Mouse (Mus musculus): ENCODE measurements around the gene Tmem88b. TPM values are rescaled to one million over a fixed set of nuclear protein-coding genes. Genes with fewer than 3 reads are reported as not detected.
A peak's percentile ranks its signal among the peaks of the same experiment; 100 is the strongest.

Tmem88b gene
- polyA plus RNA-seq (2014; fragmentation: Nextera tagmentation; extraction: Ambion mirVana) = 0.25 and 0.39 TPM in 2 replicates

GRCm38 (mm10) chr4:155785819-155786218 is at the start of gene Tmem88b:
TSS of gene Tmem88b (minus strand) at chr4:155785874.
- 68% methylated on average over 5 of the region's 5 CpGs for WGBS
- H3K9me3 ChIP-seq (ENCODE audit: control insufficient read depth, low read length) = no peaks in the 10 kb centered on the region
- peaks cover 10% of the 10 kb centered on the region; the same call in 1 of the 2 replicates for H3K4me1 ChIP-seq (replicated peaks; ENCODE audit: control insufficient read depth, insufficient read depth, low read length)
- no peak within 1 kb of the TSS for H3K27ac ChIP-seq (ENCODE audit: low read depth, low read length)
- peak within 1 kb of the TSS; percentile 90 for H3K4me2 ChIP-seq
- no peaks in the 10 kb centered on the region for H3K36me3 ChIP-seq (ENCODE audit: control insufficient read depth, insufficient read depth, low read length)
- peak within 1 kb of the TSS; percentile 80 for H3K9ac ChIP-seq (ENCODE audit: low read depth, low read length)
- no peak for ATAC-seq (replicated peaks; ENCODE audit: low FRiP score)
- DNase-seq (ENCODE audit: low spot score) = no peak
- peak within 1 kb of the TSS; percentile 65 for H3K4me3 ChIP-seq (ENCODE audit: low read depth, low read length)
- no peaks in the 10 kb centered on the region; the same call in 1 of the 2 replicates for H3K27me3 ChIP-seq (replicated peaks; ENCODE audit: control insufficient read depth, insufficient read depth, low read length)

GRCm38 (mm10) chr4:155833836-155834235 is 48.2 kb upstream of the Tmem88b start:
- Histone ChIP-seq H3K9me3 (ENCODE audit: control insufficient read depth, low read length) (no peaks in the 10 kb centered on the region), H3K27me3 (replicated peaks; ENCODE audit: control insufficient read depth, insufficient read depth, low read length) (no peaks in the 10 kb centered on the region), H3K27ac (ENCODE audit: low read depth, low read length) (no peak overlapping the region), H3K4me1 (replicated peaks; ENCODE audit: control insufficient read depth, insufficient read depth, low read length) (peaks cover 22% of the 10 kb centered on the region), H3K4me2 (no peak overlapping the region), H3K36me3 (ENCODE audit: control insufficient read depth, insufficient read depth, low read length) (0 out of 2 replicates have a peak, but pooled peaks cover 5% of the 10 kb centered on the region), H3K9ac (ENCODE audit: low read depth, low read length) (no peak overlapping the region), H3K4me3 (ENCODE audit: low read depth, low read length) (no peak overlapping the region; the same call in 1 of the 2 replicates)
- ATAC-seq (replicated peaks; ENCODE audit: low FRiP score) = peak; percentile 11
- 41% methylated on average over 2 of the region's 2 CpGs for WGBS
- DNase-seq (ENCODE audit: low spot score) = no peak

DNA sequence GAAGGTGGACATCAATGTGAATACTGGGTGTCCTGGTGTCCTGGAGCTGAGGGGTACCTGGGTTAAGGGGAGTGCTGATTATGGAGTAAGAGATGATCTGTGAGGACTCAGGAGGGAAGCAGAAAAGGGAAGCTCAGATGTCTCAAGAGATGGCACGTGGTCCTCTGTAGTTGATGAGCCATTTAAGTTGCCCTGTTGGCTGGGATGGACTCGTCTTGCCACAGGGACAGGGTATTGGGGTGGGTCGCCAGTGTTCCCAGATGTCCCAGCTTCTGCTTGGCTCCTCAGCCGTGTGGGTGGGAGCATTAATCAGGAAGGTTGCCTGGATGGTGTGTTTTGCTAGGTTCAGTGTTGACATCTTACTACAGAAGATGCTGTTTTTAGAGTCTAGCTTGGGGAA is 47.6 kb upstream of the Tmem88b start:
- Histone ChIP-seq H3K4me3 (ENCODE audit: low read depth, low read length) (no peak overlapping the region), H3K9me3 (ENCODE audit: control insufficient read depth, low read length) (no peaks in the 10 kb centered on the region), H3K27me3 (replicated peaks; ENCODE audit: control insufficient read depth, insufficient read depth, low read length) (no peaks in the 10 kb centered on the region), H3K4me1 (replicated peaks; ENCODE audit: control insufficient read depth, insufficient read depth, low read length) (peaks cover 20% of the 10 kb centered on the region), H3K4me2 (peak overlapping the region; percentile 97), H3K36me3 (ENCODE audit: control insufficient read depth, insufficient read depth, low read length) (0 out of 2 replicates have a peak, but pooled peaks cover 5% of the 10 kb centered on the region), H3K27ac (ENCODE audit: low read depth, low read length) (no peak overlapping the region), H3K9ac (ENCODE audit: low read depth, low read length) (no peak overlapping the region)
- 80% methylated on average over 4 of the region's 4 CpGs for WGBS
- no peak for DNase-seq (ENCODE audit: low spot score)
- ATAC-seq (replicated peaks; ENCODE audit: low FRiP score) = no peak

DNA sequence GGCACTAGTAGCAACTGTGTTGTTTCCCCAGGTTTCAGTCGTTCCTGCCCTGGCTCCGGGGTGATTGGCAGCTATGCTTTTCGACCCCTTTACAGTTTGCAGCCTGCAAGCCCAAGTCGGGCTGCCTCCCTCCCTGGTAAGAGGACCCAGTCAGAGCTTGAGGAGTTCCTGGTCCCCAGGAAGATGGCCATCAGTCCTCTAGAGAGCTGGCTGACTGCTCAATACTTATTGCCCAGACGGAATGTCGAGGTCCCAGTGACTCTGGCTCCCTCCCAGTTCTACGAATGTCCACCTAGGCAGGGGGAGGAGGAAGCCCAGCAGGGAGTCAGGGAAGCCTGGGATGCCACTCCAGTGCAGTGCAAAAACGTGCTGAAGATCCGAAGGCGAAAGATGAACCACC is 46.6 kb upstream of the Tmem88b start:
- DNase-seq (ENCODE audit: low spot score) = no peak
- peak overlapping the region; percentile 93 for H3K4me3 ChIP-seq (ENCODE audit: low read depth, low read length)
- ATAC-seq (replicated peaks; ENCODE audit: low FRiP score) = no peak
- peaks cover 20% of the 10 kb centered on the region for H3K4me1 ChIP-seq (replicated peaks; ENCODE audit: control insufficient read depth, insufficient read depth, low read length)
- WGBS = 50% methylated on average over 10 of the region's 10 CpGs
- peaks cover 7% of the 10 kb centered on the region; the same call in 1 of the 2 replicates for H3K36me3 ChIP-seq (ENCODE audit: control insufficient read depth, insufficient read depth, low read length)
- no peaks in the 10 kb centered on the region for H3K27me3 ChIP-seq (replicated peaks; ENCODE audit: control insufficient read depth, insufficient read depth, low read length)
- peak overlapping the region; percentile 90 for H3K9ac ChIP-seq (ENCODE audit: low read depth, low read length)
- peak overlapping the region; percentile 97 for H3K4me2 ChIP-seq
- peak overlapping the region; percentile 85 for H3K27ac ChIP-seq (ENCODE audit: low read depth, low read length)
- H3K9me3 ChIP-seq (ENCODE audit: control insufficient read depth, low read length) = no peaks in the 10 kb centered on the region

GRCm38 (mm10) chr4:155831831-155832230 is 46.2 kb upstream of the Tmem88b start:
- H3K4me1 ChIP-seq (replicated peaks; ENCODE audit: control insufficient read depth, insufficient read depth, low read length) = peaks cover 20% of the 10 kb centered on the region
- under 1% methylated on average over 25 of the region's 25 CpGs for WGBS

GRCm38 (mm10) chr4:155831205-155831766 is 45.6 kb upstream of the Tmem88b start, which contains the start of gene Aurkaip1:
TSS of gene Aurkaip1 (plus strand) at chr4:155831272.
- H3K4me1 ChIP-seq (replicated peaks; ENCODE audit: control insufficient read depth, insufficient read depth, low read length) = peaks cover 20% of the 10 kb centered on the region
- H3K4me2 ChIP-seq = peak within 1 kb of the TSS; percentile 97
- H3K9ac ChIP-seq (ENCODE audit: low read depth, low read length) = peak within 1 kb of the TSS; percentile 90
- ATAC-seq (replicated peaks; ENCODE audit: low FRiP score) = peak; percentile 95
- peak; percentile 96 for DNase-seq (ENCODE audit: low spot score)
- WGBS = under 1% methylated on average over 49 of the region's 49 CpGs
- peak within 1 kb of the TSS; percentile 85 for H3K27ac ChIP-seq (ENCODE audit: low read depth, low read length)
- peak within 1 kb of the TSS; percentile 93 for H3K4me3 ChIP-seq (ENCODE audit: low read depth, low read length)
- peaks cover 13% of the 10 kb centered on the region; the same call in 1 of the 2 replicates for H3K36me3 ChIP-seq (ENCODE audit: control insufficient read depth, insufficient read depth, low read length)
- no peaks in the 10 kb centered on the region for H3K9me3 ChIP-seq (ENCODE audit: control insufficient read depth, low read length)
- no peaks in the 10 kb centered on the region for H3K27me3 ChIP-seq (replicated peaks; ENCODE audit: control insufficient read depth, insufficient read depth, low read length)

More at GRCm38 (mm10) chr4:155831831-155832230, 46.2 kb upstream of the Tmem88b start:
- ATAC-seq (replicated peaks; ENCODE audit: low FRiP score) (peak; percentile 7), DNase-seq (ENCODE audit: low spot score) (no peak)
- no peaks in the 10 kb centered on the region for H3K27me3 ChIP-seq (replicated peaks; ENCODE audit: control insufficient read depth, insufficient read depth, low read length)
- H3K4me3 ChIP-seq (ENCODE audit: low read depth, low read length) = peak overlapping the region; percentile 93
- H3K4me2 ChIP-seq = peak overlapping the region; percentile 97
- H3K36me3 ChIP-seq (ENCODE audit: control insufficient read depth, insufficient read depth, low read length) = peaks cover 11% of the 10 kb centered on the region; the same call in 1 of the 2 replicates
- peak overlapping the region; percentile 90 for H3K9ac ChIP-seq (ENCODE audit: low read depth, low read length)
- H3K27ac ChIP-seq (ENCODE audit: low read depth, low read length) = peak overlapping the region; percentile 85
- no peaks in the 10 kb centered on the region for H3K9me3 ChIP-seq (ENCODE audit: control insufficient read depth, low read length)

GRCm38 (mm10) chr4:155830596-155830995 is 44.9 kb upstream of the Tmem88b start:
- whole genome bisulfite sequencing = 50% methylated on average over 8 of the region's 8 CpGs
- Histone ChIP-seq H3K4me3 (ENCODE audit: low read depth, low read length) (peak overlapping the region; percentile 93), H3K4me2 (peak overlapping the region; percentile 97), H3K27me3 (replicated peaks; ENCODE audit: control insufficient read depth, insufficient read depth, low read length) (no peaks in the 10 kb centered on the region), H3K9me3 (ENCODE audit: control insufficient read depth, low read length) (no peaks in the 10 kb centered on the region), H3K9ac (ENCODE audit: low read depth, low read length) (no peak overlapping the region), H3K4me1 (replicated peaks; ENCODE audit: control insufficient read depth, insufficient read depth, low read length) (peaks cover 20% of the 10 kb centered on the region), H3K27ac (ENCODE audit: low read depth, low read length) (no peak overlapping the region), H3K36me3 (ENCODE audit: control insufficient read depth, insufficient read depth, low read length) (peaks cover 13% of the 10 kb centered on the region; the same call in 1 of the 2 replicates)
- no peak for ATAC-seq (replicated peaks; ENCODE audit: low FRiP score)
- no peak for DNase-seq (ENCODE audit: low spot score)

- Histone ChIP-seq H3K9ac (ENCODE audit: low read depth, low read length) (no peak overlapping the region), H3K9me3 (ENCODE audit: control insufficient read depth, low read length) (no peaks in the 10 kb centered on the region), H3K27ac (ENCODE audit: low read depth, low read length) (no peak overlapping the region), H3K4me1 (replicated peaks; ENCODE audit: control insufficient read depth, insufficient read depth, low read length) (peaks cover 20% of the 10 kb centered on the region), H3K36me3 (ENCODE audit: control insufficient read depth, insufficient read depth, low read length) (peaks cover 19% of the 10 kb centered on the region; the same call in 1 of the 2 replicates), H3K4me2 (no peak overlapping the region), H3K27me3 (replicated peaks; ENCODE audit: control insufficient read depth, insufficient read depth, low read length) (no peaks in the 10 kb centered on the region), H3K4me3 (ENCODE audit: low read depth, low read length) (peak overlapping the region; percentile 0; the same call in 1 of the 2 replicates)
- WGBS = 93% methylated on average over 4 of the region's 4 CpGs
- DNase-seq (ENCODE audit: low spot score) (no peak), ATAC-seq (replicated peaks; ENCODE audit: low FRiP score) (no peak)
Observed at GRCm38 (mm10) chr4:155829866-155830265, 44.2 kb upstream of the Tmem88b start.

DNA sequence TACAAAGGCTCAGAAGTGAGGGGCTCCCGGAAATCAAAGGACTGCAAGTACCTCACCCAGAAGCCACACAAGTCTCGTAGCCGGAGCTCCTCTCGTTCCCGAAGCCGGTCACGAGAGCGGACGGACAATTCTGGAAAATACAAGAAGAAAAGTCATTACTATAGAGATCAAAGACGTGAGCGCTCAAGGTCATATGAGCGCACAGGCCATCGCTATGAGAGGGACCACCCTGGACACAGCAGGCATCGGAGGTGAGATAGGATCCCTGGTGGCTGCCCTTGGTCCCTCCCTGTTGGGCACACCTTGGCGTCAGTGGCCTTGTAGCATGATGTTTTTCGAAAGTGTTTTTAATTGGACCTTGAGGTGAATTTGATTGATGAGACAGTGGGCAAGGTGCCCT is 37.8 kb upstream of the Tmem88b start:
- Histone ChIP-seq H3K27me3 (replicated peaks; ENCODE audit: control insufficient read depth, insufficient read depth, low read length) (no peaks in the 10 kb centered on the region), H3K4me3 (ENCODE audit: low read depth, low read length) (no peak overlapping the region)
- WGBS = 96% methylated on average over 16 of the region's 16 CpGs

More for the DNA sequence above, 37.8 kb upstream of the Tmem88b start:
- ATAC-seq (replicated peaks; ENCODE audit: low FRiP score) (no peak), DNase-seq (ENCODE audit: low spot score) (no peak)
- Histone ChIP-seq H3K4me2 (no peak overlapping the region), H3K4me1 (replicated peaks; ENCODE audit: control insufficient read depth, insufficient read depth, low read length) (no peaks in the 10 kb centered on the region), H3K9me3 (ENCODE audit: control insufficient read depth, low read length) (no peaks in the 10 kb centered on the region), H3K36me3 (ENCODE audit: control insufficient read depth, insufficient read depth, low read length) (peaks cover 59% of the 10 kb centered on the region), H3K27ac (ENCODE audit: low read depth, low read length) (no peak overlapping the region), H3K9ac (ENCODE audit: low read depth, low read length) (no peak overlapping the region)
